Mouse (Mus musculus) c-Kit-positive CD71-positive TER-119-positive erythroid progenitor cells, embryonic 14.5 days (primary cell): ENCODE results near the gene Scd2.
"Not testable (repeated sequence)": the region's sequence is repeated elsewhere in the genome, so short reads cannot be mapped to it uniquely, and the experiment has no call there.

Source experiments
- DNase-seq: peaks from one replicate; pipeline ENCODE4 v3.0.0-alpha.2; 2013; ENCODE audit warnings: low spot score

Scd2 gene

GRCm38 (mm10) chr19:44297068-44297760, 3.7 kb downstream of the Scd2 start:
- no peak for DNase-seq

- no peak for DNase-seq
Measured at GRCm38 (mm10) chr19:44297862-44298261, 4.4 kb downstream of the Scd2 start.

GRCm38 (mm10) chr19:44299078-44299477, 5.6 kb downstream of the Scd2 start:
- no peak for DNase-seq

- no peak for DNase-seq
Measured at GRCm38 (mm10) chr19:44299902-44300301, 6.4 kb downstream of the Scd2 start.

- no peak for DNase-seq
Measured at GRCm38 (mm10) chr19:44300520-44300919, 7.0 kb downstream of the Scd2 start.

GRCm38 (mm10) chr19:44301176-44301575, 7.7 kb downstream of the Scd2 start:
- DNase-seq, result peak; percentile 60

- DNase-seq, result peak; percentile 58
Measured at GRCm38 (mm10) chr19:44301671-44302305, 8.3 kb downstream of the Scd2 start.

- no peak for DNase-seq
Measured at GRCm38 (mm10) chr19:44302901-44303300, 9.4 kb downstream of the Scd2 start.

- DNase-seq, result no peak
Measured at GRCm38 (mm10) chr19:44303502-44303901, 10.0 kb downstream of the Scd2 start.

GRCm38 (mm10) chr19:44304419-44304818, 10.9 kb downstream of the Scd2 start:
- DNase-seq, result no peak

GRCm38 (mm10) chr19:44304851-44305510, 11.5 kb downstream of the Scd2 start:
- DNase-seq, result no peak

- no peak for DNase-seq
Measured at GRCm38 (mm10) chr19:44305701-44306100, 12.2 kb downstream of the Scd2 start.

- no peak for DNase-seq
Measured at GRCm38 (mm10) chr19:44306171-44306570, 12.7 kb downstream of the Scd2 start.

- DNase-seq, result no peak
Measured at GRCm38 (mm10) chr19:44307101-44307914, 13.8 kb downstream of the Scd2 start.

- no peak for DNase-seq
Measured at GRCm38 (mm10) chr19:44307915-44308470, 14.5 kb downstream of the Scd2 start.

GRCm38 (mm10) chr19:44308611-44309246, 15.3 kb downstream of the Scd2 start:
- no peak for DNase-seq

- no peak for DNase-seq
Measured at GRCm38 (mm10) chr19:44309351-44310154, 16.1 kb downstream of the Scd2 start.

- DNase-seq, result not testable (repeated sequence)
Measured at GRCm38 (mm10) chr19:44310155-44310575, 16.7 kb downstream of the Scd2 start.

- no peak for DNase-seq
Measured at GRCm38 (mm10) chr19:44310814-44311213, 17.3 kb downstream of the Scd2 start.

- DNase-seq, result no peak
Measured at GRCm38 (mm10) chr19:44311306-44312006, 18.0 kb downstream of the Scd2 start.
